Mouse (Mus musculus): ENCODE results near the gene Chic2.
A peak's percentile ranks its signal among the peaks of the same experiment; 100 is the strongest.

DNA sequence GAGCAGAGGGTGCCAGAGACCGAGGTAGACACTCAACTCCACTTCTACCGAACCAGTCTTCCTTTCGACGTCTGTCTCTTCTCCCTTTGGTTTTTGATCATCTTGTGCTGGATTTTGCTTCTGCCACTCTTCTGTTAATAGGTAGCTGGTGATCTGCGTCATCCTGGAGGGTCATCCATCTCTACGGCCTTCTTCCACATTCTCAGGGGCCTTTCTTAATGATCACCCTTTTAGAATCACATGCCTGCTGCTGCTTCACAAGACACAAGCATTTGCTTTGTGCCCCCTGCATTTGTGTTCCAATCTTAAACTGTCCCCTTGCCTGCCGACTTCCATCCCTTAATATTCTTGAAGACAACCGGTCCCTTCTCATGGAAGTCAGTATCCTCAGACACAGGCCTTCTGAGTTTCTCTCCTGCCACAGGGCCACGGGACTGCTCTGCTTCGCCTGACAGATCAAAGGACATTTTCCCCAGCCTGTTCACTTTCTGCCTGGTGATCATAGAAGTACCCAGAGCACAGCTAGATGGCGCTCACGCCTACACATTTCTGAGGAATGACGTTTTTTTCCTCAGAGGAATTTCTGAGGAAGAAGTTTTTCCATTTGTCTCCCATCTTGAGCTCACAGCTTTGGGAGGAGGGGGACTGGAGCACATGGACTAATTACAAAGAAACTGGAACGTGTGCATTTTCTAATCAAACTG is 83.6 kb downstream of the Chic2 start:
- TF ChIP-seq CTCF (IDR thresholded peaks at IDR 0.05) (peak; percentile 88), POLR2A (IDR thresholded peaks at IDR 0.05; ENCODE audit: insufficient read depth, low read depth, low read length) (no peak), EP300 (IDR thresholded peaks at IDR 0.05; ENCODE audit: insufficient read depth, low read depth, low read length) (no peak)

All from heart, adult 2 months (tissue).